ENCODE assay signal across 29 mouse cellular contexts in the genomic region with DNA sequence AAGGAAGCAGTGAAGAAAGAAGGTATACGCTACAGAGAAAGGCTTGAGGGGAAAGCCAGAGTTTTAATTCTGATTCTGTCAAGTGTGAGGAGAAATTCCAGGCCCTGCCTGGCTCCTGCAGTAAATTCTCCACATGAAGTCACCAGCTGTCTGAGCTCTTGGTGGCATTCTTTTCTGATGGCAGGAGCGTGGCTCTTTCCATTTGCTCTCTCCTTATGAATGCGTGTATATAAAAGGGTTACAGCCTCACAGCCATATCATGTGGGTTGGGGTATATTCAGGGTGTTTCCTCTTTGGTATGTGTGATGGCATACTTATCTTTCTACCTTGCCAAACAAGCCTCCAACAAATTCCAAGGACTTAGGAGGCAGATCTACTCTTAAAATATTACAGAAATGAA. TPM values are rescaled to one million over a fixed set of nuclear protein-coding genes. Genes with fewer than 3 reads are reported as not detected.
A peak's percentile ranks its signal among the peaks of the same experiment; 100 is the strongest.
DNase-seq lines count a peak whose midpoint lies in the region; ATAC-seq and TF ChIP-seq lines count a peak whose summit lies in the region.
"Had no signal": no experiment of that assay in that cellular context is flagged by ENCODE, and none has a peak within 500 bp of the region (broad histone marks: within the 10 kb centered on the region; RNA-seq: fewer than 3 reads in every experiment).

No protein-coding gene starts in this region.

- 85% methylated on average over 3 of the region's 3 CpGs for WGBS in limb, embryonic 15.5 days
- 93% methylated on average over 3 of the region's 3 CpGs for WGBS in limb, embryonic 10.5 days

- H3K4me2 ChIP-seq in limb, embryonic 15.5 days, result no peak overlapping the region
- no peak overlapping the region for H3K4me2 ChIP-seq in myocyte (ENCODE audit: low read depth)
- H3K4me2 ChIP-seq: embryonic facial prominence, embryonic 12.5 days; forebrain, embryonic 12.5 days; forebrain, embryonic 15.5 days; heart, embryonic 13.5 days; hindbrain, embryonic 14.5 days had no signal

- no peak overlapping the region for H3K9ac ChIP-seq in limb, embryonic 15.5 days
- H3K9ac ChIP-seq: embryonic facial prominence, embryonic 12.5 days; forebrain, embryonic 12.5 days; forebrain, embryonic 15.5 days; heart, embryonic 13.5 days; hindbrain, embryonic 14.5 days had no signal

- H3K4me3 ChIP-seq in limb, embryonic 15.5 days, result no peak overlapping the region
- no peak overlapping the region for H3K4me3 ChIP-seq in limb, embryonic 10.5 days
- no peak overlapping the region for H3K4me3 ChIP-seq in myocyte
- H3K4me3 ChIP-seq: embryonic facial prominence, embryonic 12.5 days; erythroblast, embryonic 14.5 days; forebrain, embryonic 12.5 days; forebrain, embryonic 15.5 days; heart, adult 2 months; heart, embryonic 10.5 days; heart, embryonic 13.5 days had no signal

- H3K27me3 ChIP-seq in limb, embryonic 15.5 days, result no peaks in the 10 kb centered on the region
- no peaks in the 10 kb centered on the region for H3K27me3 ChIP-seq in limb, embryonic 10.5 days (ENCODE audit: low read depth, poor library complexity, severe bottlenecking)
- no peaks in the 10 kb centered on the region for H3K27me3 ChIP-seq in myocyte (ENCODE audit: control insufficient read depth, insufficient read depth, insufficient read length)
- H3K27me3 ChIP-seq: CH12.LX; embryonic facial prominence, embryonic 12.5 days; forebrain, embryonic 12.5 days; forebrain, embryonic 15.5 days; heart, embryonic 13.5 days; Patski had no signal

- H3K9me3 ChIP-seq in limb, embryonic 15.5 days, result no peaks in the 10 kb centered on the region
- no peaks in the 10 kb centered on the region for H3K9me3 ChIP-seq in limb, embryonic 10.5 days (replicated peaks)
- H3K9me3 ChIP-seq: embryonic facial prominence, embryonic 12.5 days; forebrain, embryonic 12.5 days; forebrain, embryonic 15.5 days; G1E; heart, embryonic 10.5 days; heart, embryonic 13.5 days had no signal

- H3ac ChIP-seq in myocyte (ENCODE audit: control insufficient read depth, insufficient read length), result no peak overlapping the region

- no peaks in the 10 kb centered on the region for H3K79me2 ChIP-seq in myocyte (ENCODE audit: control insufficient read depth, insufficient read depth)

- no peaks in the 10 kb centered on the region for H3K4me1 ChIP-seq in limb, embryonic 15.5 days
- H3K4me1 ChIP-seq in limb, embryonic 10.5 days, result no peaks in the 10 kb centered on the region
- H3K4me1 ChIP-seq: embryonic facial prominence, embryonic 12.5 days; forebrain, embryonic 12.5 days; forebrain, embryonic 15.5 days; heart, embryonic 10.5 days; heart, embryonic 13.5 days had no signal

- DNase-seq in frontal cortex, postnatal 25 days (ENCODE audit: low spot score in 2 of 2), result no peak
- no peak for DNase-seq in limb, embryonic 10.5 days (ENCODE audit: low spot score)
- no peak for DNase-seq in ovary, postnatal 10 days (ENCODE audit: low spot score)
- DNase-seq: adrenal gland, postnatal 14 days; B cell, adult 2 months; cerebellum, adult 11-12 months; cerebellum, adult 9-10 months; cerebellum, postnatal 14 days; gastrocnemius, postnatal 10 days; gastrocnemius, postnatal 36 days; heart, adult 2 months; heart, postnatal 14 days; heart, postnatal 4 days had no signal

- no peak overlapping the region for H3K27ac ChIP-seq in limb, embryonic 15.5 days
- H3K27ac ChIP-seq in limb, embryonic 10.5 days, result no peak overlapping the region
- H3K27ac ChIP-seq: embryonic facial prominence, embryonic 12.5 days; forebrain, embryonic 12.5 days; forebrain, embryonic 15.5 days; heart, adult 2 months; heart, embryonic 10.5 days; heart, embryonic 13.5 days; hindbrain, embryonic 14.5 days; hindbrain, postnatal 0 days had no signal

- H3K36me3 ChIP-seq in limb, embryonic 15.5 days, result peaks cover 75% of the 10 kb centered on the region
- H3K36me3 ChIP-seq in limb, embryonic 10.5 days, result peaks cover 97% of the 10 kb centered on the region
- H3K36me3 ChIP-seq in myocyte (ENCODE audit: control insufficient read depth, insufficient read depth), result peaks cover 63% of the 10 kb centered on the region

- no peak for TF ChIP-seq POLR2A in myocyte (IDR thresholded peaks at IDR 0.05; ENCODE audit: insufficient read length, low read depth)

- peak; percentile 69 for ATAC-seq in frontal cortex, adult (ENCODE audit: low TSS enrichment)
- 0 out of 2 replicates have a peak, but pooled peaks have one; percentile 48 for ATAC-seq in limb, embryonic 15.5 days (ENCODE audit: insufficient number of reproducible peaks, low FRiP score, low TSS enrichment, low read depth)
- ATAC-seq: forebrain, embryonic 15.5 days; hindbrain, postnatal 0 days; inflammation-experienced regulatory T-cells, adult 6 months; intestine, embryonic 16.5 days; Patski had no signal

TF ChIP-seq in myocyte, 11 proteins besides CTCF, POLR2A, EP300 and RAD21:
- peak; percentile 10 for TF ChIP-seq TCF12 (IDR thresholded peaks at IDR 0.05; ENCODE audit: insufficient read depth, poor library complexity, severe bottlenecking)
- no peak for TF ChIP-seq REST (IDR thresholded peaks at IDR 0.05; ENCODE audit: insufficient read depth, insufficient read length)
- TF ChIP-seq MYOD1 (IDR thresholded peaks at IDR 0.05; ENCODE audit: control insufficient read depth in 1 of 3, insufficient read length in 2 of 3, low read depth in 2 of 3), result peak in 1 of 3 experiments; percentile 8
- peak in 2 of 3 experiments; percentile 27 to 33 for TF ChIP-seq MYOG (IDR thresholded peaks at IDR 0.05; ENCODE audit: control insufficient read depth in 1 of 3, insufficient read depth in 1 of 3, insufficient read length in 2 of 3, low read depth in 2 of 3)

RNA-seq across cellular contexts. Expression of gene Sco1, which starts 10.3 kb away (rescaled TPM):
- polyA plus RNA-seq in limb, embryonic 15.5 days (2015; fragmentation: Nextera tagmentation; extraction: Ambion mirVana), result 16.4 and 16.8 TPM in 2 replicates
- polyA plus RNA-seq in limb, embryonic 10.5 days (2016; fragmentation: Nextera tagmentation; extraction: Ambion mirVana), result 22.8 and 24.7 TPM in 2 replicates
- 14.7 TPM for polyA plus RNA-seq in myocyte (2012; fragmentation: generic; extraction: Trizol)

RNA-seq across cellular contexts. Expression of gene Adprm, which starts 10.3 kb away (rescaled TPM):
- 30.3 and 33.8 TPM in 2 replicates for polyA plus RNA-seq in limb, embryonic 15.5 days (2015; fragmentation: Nextera tagmentation; extraction: Ambion mirVana)
- 31.3 and 34.0 TPM in 2 replicates for polyA plus RNA-seq in limb, embryonic 10.5 days (2016; fragmentation: Nextera tagmentation; extraction: Ambion mirVana)
- polyA plus RNA-seq in myocyte (2012; fragmentation: generic; extraction: Trizol), result 13.1 TPM

RNA-seq across cellular contexts. Expression of gene Myh3, which starts 15.4 kb away (rescaled TPM):
- 127 and 317 TPM in 2 replicates for polyA plus RNA-seq in limb, embryonic 15.5 days (2015; fragmentation: Nextera tagmentation; extraction: Ambion mirVana)
- polyA plus RNA-seq in limb, embryonic 10.5 days (2016; fragmentation: Nextera tagmentation; extraction: Ambion mirVana), result 0.24 and 0.78 TPM in 2 replicates
- 876 TPM for polyA plus RNA-seq in myocyte (2012; fragmentation: generic; extraction: Trizol)
- polyA plus RNA-seq: erythroblast, embryonic 14.5 days; G1E; heart, adult 2 months had no signal

RNA-seq across cellular contexts. Expression of gene Tmem220, which starts 37.8 kb away (rescaled TPM):
- polyA plus RNA-seq in limb, embryonic 15.5 days (2015; fragmentation: Nextera tagmentation; extraction: Ambion mirVana), result 1.1 and 2.3 TPM in 2 replicates
- 1.1 and 2.0 TPM in 2 replicates for polyA plus RNA-seq in limb, embryonic 10.5 days (2016; fragmentation: Nextera tagmentation; extraction: Ambion mirVana)
- polyA plus RNA-seq in myocyte (2012; fragmentation: generic; extraction: Trizol), result 0.70 TPM
- polyA plus RNA-seq: erythroblast, embryonic 14.5 days had no signal

Comparison
In these comparisons a context has a peak if more than half of its experiments do, and no peak if none do; other contexts are left out.
1. RNA of gene Myh3, which starts 15.4 kb away (polyA plus RNA-seq): 876 TPM in myocyte (single experiment) and 127 to 317 TPM in limb, embryonic 15.5 days; 0.24 to 0.78 TPM in limb, embryonic 10.5 days; every median in the first group is over 10 times any median in the second.